Mouse (Mus musculus) bone marrow, adult 2 months (tissue): ENCODE measurements at regions not wholly inside any gene's neighbourhood (a gene's known extent, or its start where the extent isn't known, plus 50 kb on each side); places are given as distances from the start of the nearest gene placed in this dataset.

Experiments
- CTCF ChIP-seq: fragments of 200-500 bp; IDR thresholded peaks from 2 replicates; pipeline ENCODE4 v1.5.1; 2011; ENCODE audit warnings: low read length, control low read depth; ENCODE audit not compliant: control insufficient read depth, insufficient read depth
- POLR2A ChIP-seq: fragments of 200-500 bp; IDR thresholded peaks from 2 replicates; pipeline ENCODE4 v1.6.1; 2011; ENCODE audit warnings: low read depth, mild to moderate bottlenecking, control low read depth, low read length, borderline replicate concordance; ENCODE audit not compliant: control insufficient read depth

- TF ChIP-seq POLR2A, result no peak
- no peak for TF ChIP-seq CTCF
Observed at GRCm38 (mm10) chr17:9145605-9146223, 157.6 kb downstream of the 1700010I14Rik start.
